Mouse (Mus musculus): ENCODE results near the gene Krt87. TPM values are rescaled to one million over a fixed set of nuclear protein-coding genes. Genes with fewer than 3 reads are reported as not detected.

Gene Krt87
- polyA plus RNA-seq (2015; fragmentation: Illumina TruSeq; extraction: RNeasy Lipid Tissue Mini Kit (QIAGEN cat#74804); ENCODE audit: insufficient read depth, low read depth, low replicate concordance), result not detected

DNA sequence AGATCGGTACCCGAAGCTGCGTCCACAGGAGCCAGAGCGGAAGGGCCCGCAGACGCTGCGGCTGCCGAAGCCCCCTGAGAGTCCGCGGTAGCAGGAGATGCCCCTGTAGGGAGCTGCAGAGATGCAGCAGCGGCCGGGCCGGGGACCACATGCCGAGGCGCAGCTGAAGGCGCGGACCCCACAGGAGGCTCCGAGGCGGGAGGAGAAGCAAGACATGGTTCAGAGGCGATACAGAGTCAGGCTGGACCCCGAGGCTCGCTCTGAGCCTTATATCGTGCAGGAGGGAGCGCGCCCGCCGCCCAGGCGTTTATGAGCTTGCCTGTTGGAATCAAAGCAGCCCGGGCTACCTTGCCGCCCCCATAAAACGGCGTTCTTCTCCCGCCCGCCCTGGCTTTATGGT, at the start of gene Krt87:
Gene Krt87 (minus strand): TSS at position 250 of the 400 bp plus-strand sequence.

DNA sequence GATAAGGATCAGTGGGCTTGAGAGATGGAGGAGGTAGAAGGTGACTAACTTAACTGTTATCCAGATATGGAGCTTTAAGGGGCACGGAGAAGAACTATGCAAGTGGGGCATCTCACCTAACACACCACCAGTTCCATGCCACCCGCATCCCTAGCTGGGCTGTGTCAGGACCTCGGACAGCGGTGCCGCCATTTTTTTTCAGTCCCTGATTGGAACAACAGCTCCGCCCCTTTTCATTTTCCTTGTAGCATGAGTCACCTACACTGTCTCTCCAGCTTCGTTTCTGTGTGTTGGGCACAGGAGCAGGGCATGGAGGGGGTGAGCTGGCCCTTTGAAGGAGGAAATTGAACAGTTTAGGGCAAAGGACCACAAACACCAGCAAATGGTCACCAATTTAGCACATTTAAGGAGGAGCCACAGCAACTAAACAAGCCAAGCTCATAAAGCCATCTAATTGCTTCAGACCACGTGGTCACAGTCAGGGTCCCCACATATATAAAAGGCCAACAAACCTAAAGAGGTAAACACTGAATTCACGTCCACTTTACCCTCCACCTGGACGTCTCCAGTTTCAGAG, 34.4 kb upstream of the Krt87 start, which contains the start of gene Krt86:
Gene Krt86 (plus strand): TSS at position 527 of the 577 bp plus-strand sequence.

DNA sequence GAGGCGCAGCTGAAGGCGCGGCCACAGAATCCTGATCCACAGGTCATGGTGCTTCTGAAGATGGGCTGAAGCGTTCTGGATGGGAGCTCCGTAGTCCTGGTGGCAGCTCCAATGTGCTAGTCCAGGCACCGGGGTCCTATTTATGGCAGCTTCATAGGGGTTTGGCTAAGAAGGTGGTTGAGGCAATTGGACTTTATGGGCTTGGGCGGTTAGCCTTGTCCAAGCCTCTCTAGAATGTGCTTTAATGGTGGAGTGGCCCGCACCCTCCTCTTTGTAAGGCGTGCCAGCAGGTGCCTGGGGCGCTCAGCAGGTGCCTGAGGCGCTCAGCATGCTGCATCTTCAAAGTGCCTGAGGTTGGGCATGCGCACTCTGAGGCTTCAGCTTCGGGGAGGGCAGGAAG, 25.0 kb upstream of the Krt87 start, which contains the start of gene Krt81:
Gene Krt81 (minus strand): TSS at position 101 of the 400 bp plus-strand sequence.

DNA sequence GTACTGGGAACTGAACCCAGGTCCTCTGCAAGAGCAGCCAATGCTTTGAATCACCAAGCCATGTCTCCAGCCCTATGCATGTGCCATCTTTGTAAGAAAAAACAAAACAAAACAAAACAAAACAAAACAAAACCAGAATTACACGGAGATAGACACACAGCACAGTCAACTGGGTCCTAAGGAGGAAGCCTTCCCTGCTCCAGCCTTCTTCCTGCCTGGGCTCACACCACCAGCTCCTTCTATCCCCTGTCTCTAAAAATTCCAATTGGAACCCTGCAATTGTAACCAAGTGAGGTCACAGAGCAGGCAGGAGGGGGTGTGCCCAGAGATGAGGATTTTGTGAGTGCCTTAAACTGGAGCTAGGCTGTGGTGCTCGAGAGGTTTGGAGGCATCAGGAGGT, 8.8 kb upstream of the Krt87 start, which contains the start of gene Krt88:
Gene Krt88 (plus strand): TSS at position 301 of the 400 bp plus-strand sequence.

DNA sequence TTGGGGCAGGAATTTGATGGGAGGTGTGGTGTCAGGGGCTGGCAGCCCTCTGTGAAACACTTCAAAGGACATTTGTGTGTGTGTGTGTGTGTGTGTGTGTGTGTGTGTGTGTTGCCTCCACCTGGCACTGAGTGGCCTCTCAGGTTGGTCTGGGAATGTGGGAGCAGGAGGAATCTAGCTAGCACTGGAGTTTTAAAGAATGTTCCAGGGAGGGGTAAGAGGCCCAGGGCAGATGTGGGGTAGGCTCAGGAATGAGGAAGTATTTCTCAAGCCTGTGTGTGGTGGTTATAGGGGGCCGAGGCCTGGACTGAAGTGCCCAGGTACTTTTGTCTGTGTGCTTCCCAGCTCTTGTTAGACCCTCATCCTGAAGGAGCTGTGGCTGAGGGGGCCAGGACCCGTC, 27.8 kb downstream of the Krt87 start, which contains the start of gene Krt7:
Gene Krt7 (plus strand): TSS at position 269 of the 400 bp plus-strand sequence.

Other genes starting within 250 kb of the Krt87 start
- 6.4 TPM for gene Grasp, start 214.6 kb downstream of the Krt87 start, polyA plus RNA-seq (2015; fragmentation: Illumina TruSeq; extraction: RNeasy Lipid Tissue Mini Kit (QIAGEN cat#74804); ENCODE audit: insufficient read depth, low read depth, low replicate concordance)
- 23.3 TPM for gene Nr4a1, start 184.5 kb downstream of the Krt87 start, polyA plus RNA-seq (2015; fragmentation: Illumina TruSeq; extraction: RNeasy Lipid Tissue Mini Kit (QIAGEN cat#74804); ENCODE audit: insufficient read depth, low read depth, low replicate concordance)
- 5.2 TPM for gene Atg101, start 154.5 kb downstream of the Krt87 start, polyA plus RNA-seq (2015; fragmentation: Illumina TruSeq; extraction: RNeasy Lipid Tissue Mini Kit (QIAGEN cat#74804); ENCODE audit: insufficient read depth, low read depth, low replicate concordance)
- gene 6030408B16Rik, start 145.6 kb downstream of the Krt87 start, polyA plus RNA-seq (2015; fragmentation: Illumina TruSeq; extraction: RNeasy Lipid Tissue Mini Kit (QIAGEN cat#74804); ENCODE audit: insufficient read depth, low read depth, low replicate concordance), result 1.00 TPM
- 1.8 TPM for gene Krt80, start 68.6 kb downstream of the Krt87 start, polyA plus RNA-seq (2015; fragmentation: Illumina TruSeq; extraction: RNeasy Lipid Tissue Mini Kit (QIAGEN cat#74804); ENCODE audit: insufficient read depth, low read depth, low replicate concordance)
- gene Krt7, start 27.8 kb downstream of the Krt87 start, polyA plus RNA-seq (2015; fragmentation: Illumina TruSeq; extraction: RNeasy Lipid Tissue Mini Kit (QIAGEN cat#74804); ENCODE audit: insufficient read depth, low read depth, low replicate concordance), result 8.3 TPM
- gene Krt88, start 8.9 kb upstream of the Krt87 start, polyA plus RNA-seq (2015; fragmentation: Illumina TruSeq; extraction: RNeasy Lipid Tissue Mini Kit (QIAGEN cat#74804); ENCODE audit: insufficient read depth, low read depth, low replicate concordance), result not detected
- gene Krt81, start 24.9 kb upstream of the Krt87 start, polyA plus RNA-seq (2015; fragmentation: Illumina TruSeq; extraction: RNeasy Lipid Tissue Mini Kit (QIAGEN cat#74804); ENCODE audit: insufficient read depth, low read depth, low replicate concordance), result not detected
- not detected for gene Krt86, start 34.7 kb upstream of the Krt87 start, polyA plus RNA-seq (2015; fragmentation: Illumina TruSeq; extraction: RNeasy Lipid Tissue Mini Kit (QIAGEN cat#74804); ENCODE audit: insufficient read depth, low read depth, low replicate concordance)
- not detected for gene Krt83, start 52.7 kb upstream of the Krt87 start, polyA plus RNA-seq (2015; fragmentation: Illumina TruSeq; extraction: RNeasy Lipid Tissue Mini Kit (QIAGEN cat#74804); ENCODE audit: insufficient read depth, low read depth, low replicate concordance)
- not detected for gene Gm49425, start 78.5 kb upstream of the Krt87 start, polyA plus RNA-seq (2015; fragmentation: Illumina TruSeq; extraction: RNeasy Lipid Tissue Mini Kit (QIAGEN cat#74804); ENCODE audit: insufficient read depth, low read depth, low replicate concordance)
- gene Krt84, start 94.0 kb upstream of the Krt87 start, polyA plus RNA-seq (2015; fragmentation: Illumina TruSeq; extraction: RNeasy Lipid Tissue Mini Kit (QIAGEN cat#74804); ENCODE audit: insufficient read depth, low read depth, low replicate concordance), result not detected
- not detected for gene Krt82, start 111.9 kb upstream of the Krt87 start, polyA plus RNA-seq (2015; fragmentation: Illumina TruSeq; extraction: RNeasy Lipid Tissue Mini Kit (QIAGEN cat#74804); ENCODE audit: insufficient read depth, low read depth, low replicate concordance)
- not detected for gene Krt90, start 124.1 kb upstream of the Krt87 start, polyA plus RNA-seq (2015; fragmentation: Illumina TruSeq; extraction: RNeasy Lipid Tissue Mini Kit (QIAGEN cat#74804); ENCODE audit: insufficient read depth, low read depth, low replicate concordance)
- not detected for gene Krt75, start 135.1 kb upstream of the Krt87 start, polyA plus RNA-seq (2015; fragmentation: Illumina TruSeq; extraction: RNeasy Lipid Tissue Mini Kit (QIAGEN cat#74804); ENCODE audit: insufficient read depth, low read depth, low replicate concordance)
- not detected for gene Gm5414, start 189.4 kb upstream of the Krt87 start, polyA plus RNA-seq (2015; fragmentation: Illumina TruSeq; extraction: RNeasy Lipid Tissue Mini Kit (QIAGEN cat#74804); ENCODE audit: insufficient read depth, low read depth, low replicate concordance)
- not detected for gene Gm5478, start 208.6 kb upstream of the Krt87 start, polyA plus RNA-seq (2015; fragmentation: Illumina TruSeq; extraction: RNeasy Lipid Tissue Mini Kit (QIAGEN cat#74804); ENCODE audit: insufficient read depth, low read depth, low replicate concordance)
- not detected for gene Krt6b, start 241.5 kb upstream of the Krt87 start, polyA plus RNA-seq (2015; fragmentation: Illumina TruSeq; extraction: RNeasy Lipid Tissue Mini Kit (QIAGEN cat#74804); ENCODE audit: insufficient read depth, low read depth, low replicate concordance)

All from pancreas, adult 10 weeks (tissue).